Mouse (Mus musculus) myocyte (in vitro differentiated cells): Measurements from ENCODE around the gene Denr.

Experiments used
- CEBPB ChIP-seq: IDR thresholded peaks from 2 replicates; pipeline ENCODE4 v1.6.1; 2011; ENCODE audit warnings: mild to moderate bottlenecking, moderate library complexity; ENCODE audit not compliant: poor library complexity, insufficient read depth, severe bottlenecking
- MAX ChIP-seq: IDR thresholded peaks from one replicate; pipeline ENCODE4 v1.6.1; 2011; ENCODE audit warnings: low read depth, mild to moderate bottlenecking, control low read depth
- MYOD1 ChIP-seq, 3 experiments: IDR thresholded peaks; one replicate each; pipeline ENCODE4 v1.6.1; 2011; ENCODE audit warnings: control low read depth in 2 of 3, low read depth in 2 of 3, mild to moderate bottlenecking in 2 of 3, moderate library complexity in 1 of 3; ENCODE audit not compliant: insufficient read length in 2 of 3, control insufficient read depth in 1 of 3
- MYOG ChIP-seq, 3 experiments: IDR thresholded peaks; one replicate each; pipeline ENCODE4 v1.6.1; 2011; ENCODE audit warnings: control low read depth in 2 of 3, low read depth in 2 of 3, mild to moderate bottlenecking in 2 of 3; ENCODE audit not compliant: insufficient read length in 2 of 3, control insufficient read depth in 1 of 3, insufficient read depth in 1 of 3
- POLR2A ChIP-seq: IDR thresholded peaks from one replicate; pipeline ENCODE4 v1.6.1; 2011; ENCODE audit warnings: low read depth, mild to moderate bottlenecking, control low read depth, moderate library complexity; ENCODE audit not compliant: insufficient read length
- POLR2AphosphoS2 ChIP-seq: IDR thresholded peaks from one replicate; pipeline ENCODE4 v1.6.1; 2011; ENCODE audit warnings: low read depth, control low read depth; ENCODE audit not compliant: insufficient read length
- REST ChIP-seq: IDR thresholded peaks from one replicate; pipeline ENCODE4 v1.6.1; 2011; ENCODE audit warnings: mild to moderate bottlenecking, control low read depth, moderate library complexity; ENCODE audit not compliant: insufficient read depth, insufficient read length
- SRF ChIP-seq: IDR thresholded peaks from one replicate; pipeline ENCODE4 v1.6.1; 2011; ENCODE audit warnings: low read depth; ENCODE audit not compliant: control insufficient read depth, insufficient read length
- TCF12 ChIP-seq: IDR thresholded peaks from one replicate; pipeline ENCODE4 v1.6.1; 2011; ENCODE audit warnings: mild to moderate bottlenecking, control low read depth; ENCODE audit not compliant: poor library complexity, insufficient read depth, severe bottlenecking
- TCF3 ChIP-seq: IDR thresholded peaks from one replicate; pipeline ENCODE4 v1.6.1; 2011; ENCODE audit warnings: low read depth, control low read depth; ENCODE audit not compliant: insufficient read length
- USF1 ChIP-seq: IDR thresholded peaks from one replicate; pipeline ENCODE4 v1.6.1; 2011; ENCODE audit warnings: low read depth, mild to moderate bottlenecking, control low read depth, moderate library complexity

GRCm38 (mm10) chr5:123862374-123863350, 44.3 kb upstream of the Denr start:
- TF ChIP-seq POLR2A = no peak
- no peak for TF ChIP-seq CEBPB
- TF ChIP-seq TCF3 = no peak
- TF ChIP-seq USF1 = no peak
- TF ChIP-seq POLR2AphosphoS2 = no peak
- TF ChIP-seq TCF12 = no peak
- no peak for TF ChIP-seq MYOG (IDR thresholded peaks at IDR 0.05; ENCODE audit: control insufficient read depth in 1 of 3, insufficient read depth in 1 of 3, insufficient read length in 2 of 3, low read depth in 2 of 3)
- no peak for TF ChIP-seq MYOD1 (IDR thresholded peaks at IDR 0.05; ENCODE audit: control insufficient read depth in 1 of 3, insufficient read length in 2 of 3, low read depth in 2 of 3)
- no peak for TF ChIP-seq SRF
- no peak for TF ChIP-seq REST
- TF ChIP-seq MAX = no peak
